Mouse (Mus musculus): Measurements from ENCODE around the gene Trpv3. TPM values are rescaled to one million over a fixed set of nuclear protein-coding genes. Genes with fewer than 3 reads are reported as not detected.

The Trpv3 gene
- polyA plus RNA-seq, 1 experiment from 2014 or later = 0.08 TPM

GRCm38 (mm10) chr11:73233992-73234391 is 33.2 kb upstream of the Trpv3 start, which contains the start of gene Trpv1:
Gene Trpv1, plus strand, starts transcription at chr11:73234292.
- H3K4me2 ChIP-seq (ENCODE audit: low read depth, low read length) = no peak within 1 kb of the TSS
- H3K4me1 ChIP-seq (ENCODE audit: control insufficient read depth, insufficient read depth, low read length) = 0 out of 2 replicates have a peak, but pooled peaks cover 3% of the 10 kb centered on the region
- no peak within 1 kb of the TSS for H3K9ac ChIP-seq (ENCODE audit: low read length)
- H3K9me3 ChIP-seq (replicated peaks; ENCODE audit: control insufficient read depth, low read length) = no peaks in the 10 kb centered on the region
- no peaks in the 10 kb centered on the region for H3K36me3 ChIP-seq (ENCODE audit: control insufficient read depth, insufficient read depth)
- WGBS = 76% methylated on average over 5 of the region's 5 CpGs
- H3K27ac ChIP-seq (ENCODE audit: low read length) = no peak within 1 kb of the TSS
- no peak for ATAC-seq (replicated peaks; ENCODE audit: extremely low read depth, insufficient read depth, low FRiP score)
- H3K4me3 ChIP-seq (ENCODE audit: low read length) = no peak within 1 kb of the TSS
- H3K27me3 ChIP-seq (ENCODE audit: control insufficient read depth, insufficient read depth, low read length) = no peaks in the 10 kb centered on the region

GRCm38 (mm10) chr11:73235990-73236701 is 31.0 kb upstream of the Trpv3 start:
- WGBS = 25% methylated on average over 5 of the region's 5 CpGs
- peak overlapping the region; percentile 87 for H3K27ac ChIP-seq (ENCODE audit: low read length)
- H3K9me3 ChIP-seq (replicated peaks; ENCODE audit: control insufficient read depth, low read length) = no peaks in the 10 kb centered on the region
- H3K4me2 ChIP-seq (ENCODE audit: low read depth, low read length) = no peak overlapping the region
- H3K36me3 ChIP-seq (ENCODE audit: control insufficient read depth, insufficient read depth) = no peaks in the 10 kb centered on the region
- no peaks in the 10 kb centered on the region for H3K27me3 ChIP-seq (ENCODE audit: control insufficient read depth, insufficient read depth, low read length)
- peak; percentile 76 for ATAC-seq (replicated peaks; ENCODE audit: extremely low read depth, insufficient read depth, low FRiP score)
- 0 out of 2 replicates have a peak, but pooled peaks cover 3% of the 10 kb centered on the region for H3K4me1 ChIP-seq (ENCODE audit: control insufficient read depth, insufficient read depth, low read length)
- H3K4me3 ChIP-seq (ENCODE audit: low read length) = no peak overlapping the region
- H3K9ac ChIP-seq (ENCODE audit: low read length) = no peak overlapping the region

GRCm38 (mm10) chr11:73236731-73237130 is 30.5 kb upstream of the Trpv3 start:
- ATAC-seq (replicated peaks; ENCODE audit: extremely low read depth, insufficient read depth, low FRiP score) = no peak
- Histone ChIP-seq H3K4me3 (ENCODE audit: low read length) (no peak overlapping the region), H3K9me3 (replicated peaks; ENCODE audit: control insufficient read depth, low read length) (no peaks in the 10 kb centered on the region), H3K27ac (ENCODE audit: low read length) (peak overlapping the region; percentile 58; the same call in 1 of the 2 replicates), H3K4me1 (ENCODE audit: control insufficient read depth, insufficient read depth, low read length) (0 out of 2 replicates have a peak, but pooled peaks cover 3% of the 10 kb centered on the region), H3K27me3 (ENCODE audit: control insufficient read depth, insufficient read depth, low read length) (no peaks in the 10 kb centered on the region), H3K4me2 (ENCODE audit: low read depth, low read length) (no peak overlapping the region), H3K9ac (ENCODE audit: low read length) (no peak overlapping the region), H3K36me3 (ENCODE audit: control insufficient read depth, insufficient read depth) (no peaks in the 10 kb centered on the region)
- 50% methylated on average over 3 of the region's 3 CpGs for WGBS

GRCm38 (mm10) chr11:73242199-73242598 is 25.0 kb upstream of the Trpv3 start:
- Histone ChIP-seq H3K4me2 (ENCODE audit: low read depth, low read length) (no peak overlapping the region), H3K9me3 (replicated peaks; ENCODE audit: control insufficient read depth, low read length) (no peaks in the 10 kb centered on the region), H3K9ac (ENCODE audit: low read length) (no peak overlapping the region), H3K27ac (ENCODE audit: low read length) (no peak overlapping the region), H3K4me3 (ENCODE audit: low read length) (no peak overlapping the region), H3K4me1 (ENCODE audit: control insufficient read depth, insufficient read depth, low read length) (no peaks in the 10 kb centered on the region), H3K36me3 (ENCODE audit: control insufficient read depth, insufficient read depth) (no peaks in the 10 kb centered on the region), H3K27me3 (ENCODE audit: control insufficient read depth, insufficient read depth, low read length) (no peaks in the 10 kb centered on the region)
- WGBS = 72% methylated on average over 6 of the region's 6 CpGs
- ATAC-seq (replicated peaks; ENCODE audit: extremely low read depth, insufficient read depth, low FRiP score) = no peak

GRCm38 (mm10) chr11:73242777-73243176 is 24.4 kb upstream of the Trpv3 start:
- no peaks in the 10 kb centered on the region for H3K9me3 ChIP-seq (replicated peaks; ENCODE audit: control insufficient read depth, low read length)
- no peak overlapping the region for H3K4me2 ChIP-seq (ENCODE audit: low read depth, low read length)
- no peaks in the 10 kb centered on the region for H3K27me3 ChIP-seq (ENCODE audit: control insufficient read depth, insufficient read depth, low read length)
- no peak overlapping the region for H3K27ac ChIP-seq (ENCODE audit: low read length)
- no peak for ATAC-seq (replicated peaks; ENCODE audit: extremely low read depth, insufficient read depth, low FRiP score)
- no peaks in the 10 kb centered on the region for H3K36me3 ChIP-seq (ENCODE audit: control insufficient read depth, insufficient read depth)
- no peaks in the 10 kb centered on the region for H3K4me1 ChIP-seq (ENCODE audit: control insufficient read depth, insufficient read depth, low read length)
- H3K4me3 ChIP-seq (ENCODE audit: low read length) = no peak overlapping the region
- no peak overlapping the region for H3K9ac ChIP-seq (ENCODE audit: low read length)
- WGBS = 82% methylated on average over 4 of the region's 4 CpGs

GRCm38 (mm10) chr11:73257362-73257945 is 9.7 kb upstream of the Trpv3 start:
- no peak overlapping the region for H3K4me3 ChIP-seq (ENCODE audit: low read length)
- H3K9ac ChIP-seq (ENCODE audit: low read length) = no peak overlapping the region
- peaks cover 2% of the 10 kb centered on the region; the same call in 1 of the 2 replicates for H3K9me3 ChIP-seq (replicated peaks; ENCODE audit: control insufficient read depth, low read length)
- no peaks in the 10 kb centered on the region for H3K36me3 ChIP-seq (ENCODE audit: control insufficient read depth, insufficient read depth)
- WGBS = 65% methylated on average over 4 of the region's 4 CpGs
- H3K4me2 ChIP-seq (ENCODE audit: low read depth, low read length) = no peak overlapping the region
- no peaks in the 10 kb centered on the region for H3K27me3 ChIP-seq (ENCODE audit: control insufficient read depth, insufficient read depth, low read length)
- no peaks in the 10 kb centered on the region for H3K4me1 ChIP-seq (ENCODE audit: control insufficient read depth, insufficient read depth, low read length)
- H3K27ac ChIP-seq (ENCODE audit: low read length) = no peak overlapping the region
- ATAC-seq (replicated peaks; ENCODE audit: extremely low read depth, insufficient read depth, low FRiP score) = no peak

GRCm38 (mm10) chr11:73258664-73259063 is 8.5 kb upstream of the Trpv3 start:
- Histone ChIP-seq H3K9me3 (replicated peaks; ENCODE audit: control insufficient read depth, low read length) (peaks cover 2% of the 10 kb centered on the region; the same call in 1 of the 2 replicates), H3K4me2 (ENCODE audit: low read depth, low read length) (no peak overlapping the region), H3K27ac (ENCODE audit: low read length) (no peak overlapping the region), H3K9ac (ENCODE audit: low read length) (no peak overlapping the region), H3K4me1 (ENCODE audit: control insufficient read depth, insufficient read depth, low read length) (no peaks in the 10 kb centered on the region), H3K4me3 (ENCODE audit: low read length) (no peak overlapping the region), H3K27me3 (ENCODE audit: control insufficient read depth, insufficient read depth, low read length) (no peaks in the 10 kb centered on the region), H3K36me3 (ENCODE audit: control insufficient read depth, insufficient read depth) (no peaks in the 10 kb centered on the region)
- ATAC-seq (replicated peaks; ENCODE audit: extremely low read depth, insufficient read depth, low FRiP score) = no peak

- Histone ChIP-seq H3K4me3 (ENCODE audit: low read length) (no peak overlapping the region), H3K4me1 (ENCODE audit: control insufficient read depth, insufficient read depth, low read length) (no peaks in the 10 kb centered on the region), H3K27ac (ENCODE audit: low read length) (no peak overlapping the region), H3K36me3 (ENCODE audit: control insufficient read depth, insufficient read depth) (no peaks in the 10 kb centered on the region), H3K9ac (ENCODE audit: low read length) (no peak overlapping the region), H3K9me3 (replicated peaks; ENCODE audit: control insufficient read depth, low read length) (peaks cover 2% of the 10 kb centered on the region; the same call in 1 of the 2 replicates), H3K4me2 (ENCODE audit: low read depth, low read length) (no peak overlapping the region), H3K27me3 (ENCODE audit: control insufficient read depth, insufficient read depth, low read length) (no peaks in the 10 kb centered on the region)
- ATAC-seq (replicated peaks; ENCODE audit: extremely low read depth, insufficient read depth, low FRiP score) = no peak
- WGBS = 63% methylated on average over 3 of the region's 3 CpGs
These were observed 6.7 kb upstream of the Trpv3 start for GRCm38 (mm10) chr11:73260457-73260856.

GRCm38 (mm10) chr11:73261385-73261784 is 5.8 kb upstream of the Trpv3 start:
- H3K9ac ChIP-seq (ENCODE audit: low read length) = no peak overlapping the region
- ATAC-seq (replicated peaks; ENCODE audit: extremely low read depth, insufficient read depth, low FRiP score) = no peak
- H3K4me3 ChIP-seq (ENCODE audit: low read length) = no peak overlapping the region
- no peaks in the 10 kb centered on the region for H3K4me1 ChIP-seq (ENCODE audit: control insufficient read depth, insufficient read depth, low read length)
- H3K27ac ChIP-seq (ENCODE audit: low read length) = no peak overlapping the region
- peaks cover 2% of the 10 kb centered on the region; the same call in 1 of the 2 replicates for H3K9me3 ChIP-seq (replicated peaks; ENCODE audit: control insufficient read depth, low read length)
- H3K4me2 ChIP-seq (ENCODE audit: low read depth, low read length) = no peak overlapping the region
- H3K27me3 ChIP-seq (ENCODE audit: control insufficient read depth, insufficient read depth, low read length) = no peaks in the 10 kb centered on the region
- H3K36me3 ChIP-seq (ENCODE audit: control insufficient read depth, insufficient read depth) = no peaks in the 10 kb centered on the region
- 65% methylated on average over 1 of the region's 1 CpGs for WGBS
